ENCODE assay signal across 12 mouse cellular contexts in genomic region chr6:58609919-58610759, GRCm38 (mm10). TPM values are rescaled to one million over a fixed set of nuclear protein-coding genes. Genes with fewer than 3 reads are reported as not detected.
A peak's percentile ranks its signal among the peaks of the same experiment; 100 is the strongest.
DNase-seq lines count a peak whose midpoint lies in the region; ATAC-seq lines count a peak whose summit lies in the region.
"Had no signal": no experiment of that assay in that cellular context is flagged by ENCODE, and none has a peak within 500 bp of the region (broad histone marks: within the 10 kb centered on the region; RNA-seq: fewer than 3 reads in every experiment).

No protein-coding gene starts in this region.

- DNase-seq in hindbrain, embryonic 10.5 days (ENCODE audit: low spot score) = no peak
- no peak for DNase-seq in thymus, postnatal 25 days
- DNase-seq in cerebellum, adult 9-11 months = no peak
- no peak for DNase-seq in urinary bladder, postnatal 36 days (ENCODE audit: low spot score in 2 of 2)
- DNase-seq: cerebellum, postnatal 14 days; layer of hippocampus, adult 9-11 months; lung, postnatal 14 days; right cerebral cortex, adult 18-20 months had no signal

- no peak overlapping the region for H3K4me2 ChIP-seq in hindbrain, embryonic 13.5 days
- H3K4me2 ChIP-seq in hindbrain, embryonic 15.5 days = no peak overlapping the region
- peak overlapping the region; percentile 16; the same call in 1 of the 2 replicates for H3K4me2 ChIP-seq in liver, embryonic 15.5 days

- H3K27ac ChIP-seq in hindbrain, embryonic 13.5 days = no peak overlapping the region
- H3K27ac ChIP-seq in hindbrain, embryonic 10.5 days = no peak overlapping the region
- H3K27ac ChIP-seq in hindbrain, embryonic 15.5 days (replicated peaks) = no peak overlapping the region
- H3K27ac ChIP-seq in liver, embryonic 15.5 days (replicated peaks) = no peak overlapping the region

- no peaks in the 10 kb centered on the region for H3K27me3 ChIP-seq in hindbrain, embryonic 13.5 days
- H3K27me3 ChIP-seq in hindbrain, embryonic 10.5 days (ENCODE audit: insufficient read depth, poor library complexity, severe bottlenecking) = no peaks in the 10 kb centered on the region
- no peaks in the 10 kb centered on the region for H3K27me3 ChIP-seq in hindbrain, embryonic 15.5 days
- no peaks in the 10 kb centered on the region for H3K27me3 ChIP-seq in liver, embryonic 15.5 days

- ATAC-seq in hindbrain, embryonic 13.5 days (ENCODE audit: low FRiP score) = 0 out of 2 replicates have a peak, but pooled peaks have one; percentile 30
- ATAC-seq in common myeloid progenitor, adult 5-6 weeks (replicated peaks; ENCODE audit: low read depth, poor library complexity, severe bottlenecking) = 0 out of 2 replicates have a peak, but pooled peaks have one; percentile 6
- peak; percentile 54 for ATAC-seq in hindbrain, embryonic 15.5 days (ENCODE audit: low FRiP score, low read depth)
- ATAC-seq in liver, embryonic 15.5 days (ENCODE audit: insufficient read depth) = peak; percentile 83

- H3K9me3 ChIP-seq in hindbrain, embryonic 13.5 days = peaks cover 10% of the 10 kb centered on the region
- peaks cover 10% of the 10 kb centered on the region for H3K9me3 ChIP-seq in hindbrain, embryonic 10.5 days
- peaks cover 8% of the 10 kb centered on the region; the same call in 1 of the 2 replicates for H3K9me3 ChIP-seq in hindbrain, embryonic 15.5 days
- H3K9me3 ChIP-seq in liver, embryonic 15.5 days (replicated peaks) = no peaks in the 10 kb centered on the region

- H3K9ac ChIP-seq in hindbrain, embryonic 13.5 days = no peak overlapping the region
- H3K9ac ChIP-seq in hindbrain, embryonic 15.5 days = no peak overlapping the region
- H3K9ac ChIP-seq in liver, embryonic 15.5 days = no peak overlapping the region

- no peaks in the 10 kb centered on the region for H3K36me3 ChIP-seq in hindbrain, embryonic 13.5 days
- no peaks in the 10 kb centered on the region for H3K36me3 ChIP-seq in hindbrain, embryonic 10.5 days
- no peaks in the 10 kb centered on the region for H3K36me3 ChIP-seq in hindbrain, embryonic 15.5 days
- H3K36me3 ChIP-seq in liver, embryonic 15.5 days (replicated peaks) = no peaks in the 10 kb centered on the region

- no peak overlapping the region for H3K4me3 ChIP-seq in hindbrain, embryonic 13.5 days
- H3K4me3 ChIP-seq in hindbrain, embryonic 10.5 days = no peak overlapping the region
- no peak overlapping the region for H3K4me3 ChIP-seq in hindbrain, embryonic 15.5 days
- no peak overlapping the region for H3K4me3 ChIP-seq in liver, embryonic 15.5 days (replicated peaks)

- H3K4me1 ChIP-seq in hindbrain, embryonic 13.5 days (replicated peaks) = no peaks in the 10 kb centered on the region
- no peaks in the 10 kb centered on the region for H3K4me1 ChIP-seq in hindbrain, embryonic 10.5 days (replicated peaks)
- H3K4me1 ChIP-seq in hindbrain, embryonic 15.5 days (replicated peaks) = no peaks in the 10 kb centered on the region
- peaks cover 14% of the 10 kb centered on the region for H3K4me1 ChIP-seq in liver, embryonic 15.5 days (replicated peaks)

- 84% methylated on average over 6 of the region's 6 CpGs for WGBS in hindbrain, embryonic 13.5 days
- WGBS in hindbrain, embryonic 10.5 days = 81% methylated on average over 6 of the region's 6 CpGs
- WGBS in hindbrain, embryonic 15.5 days = 86% methylated on average over 6 of the region's 6 CpGs
- WGBS in liver, embryonic 15.5 days (ENCODE audit: insufficient replicate concordance) = 45% methylated on average over 6 of the region's 6 CpGs

RNA-seq across cellular contexts. Expression of gene Abcg2, which starts 25.8 kb away (rescaled TPM):
- 40.6 and 41.5 TPM in 2 replicates for polyA plus RNA-seq in hindbrain, embryonic 13.5 days (2015; fragmentation: Nextera tagmentation; extraction: Ambion mirVana)
- 41.6 and 50.6 TPM in 2 replicates for polyA plus RNA-seq in hindbrain, embryonic 10.5 days (2016; fragmentation: Nextera tagmentation; extraction: Ambion mirVana)
- total RNA-seq in common myeloid progenitor, adult 5-6 weeks (2017) = 64.8 and 82.6 TPM in 2 replicates
- 39.6 and 40.6 TPM in 2 replicates for polyA plus RNA-seq in hindbrain, embryonic 15.5 days (2015; fragmentation: Nextera tagmentation; extraction: Ambion mirVana)
- polyA plus RNA-seq in liver, embryonic 15.5 days (2015; fragmentation: Nextera tagmentation; extraction: Ambion mirVana) = 184 and 187 TPM in 2 replicates

Comparison
In these comparisons a context has a peak if more than half of its experiments do, and no peak if none do; other contexts are left out.
1. ATAC-seq: peak in every context shown above with its lines; median percentile 83 in liver, embryonic 15.5 days; 54 in hindbrain, embryonic 15.5 days; 30 in hindbrain, embryonic 13.5 days; 6 in common myeloid progenitor, adult 5-6 weeks.